7 mouse cellular contexts compared by ENCODE assay signal in the genomic region with DNA sequence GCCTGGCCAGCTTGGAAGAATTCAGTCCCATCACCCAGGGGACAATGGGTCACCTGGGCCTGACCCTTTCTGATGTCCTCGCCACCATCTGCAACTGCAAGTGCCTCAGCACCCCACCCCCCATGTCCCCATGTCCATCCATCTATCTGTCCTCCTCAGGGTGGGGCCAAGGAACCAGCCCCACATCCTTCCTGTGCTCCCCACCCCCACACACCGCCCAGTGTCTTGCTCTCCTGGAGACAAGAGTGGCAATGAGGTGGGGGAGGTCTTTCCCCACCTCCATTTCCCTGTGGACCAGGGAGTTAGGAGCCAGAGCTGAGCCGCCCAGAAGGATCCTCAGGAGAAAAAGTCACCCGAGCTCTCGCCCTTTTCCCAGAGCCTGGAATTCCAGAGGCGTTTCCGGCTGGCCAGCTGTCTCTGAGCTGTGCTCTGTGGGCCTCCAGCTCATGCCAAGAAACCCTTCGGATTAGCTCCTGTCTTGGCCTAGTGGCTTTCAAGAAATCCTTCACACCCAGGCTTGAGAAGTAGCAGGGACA. TPM values are rescaled to one million over a fixed set of nuclear protein-coding genes. Genes with fewer than 3 reads are reported as not detected.
DNase-seq lines count a peak whose midpoint lies in the region; ATAC-seq and TF ChIP-seq lines count a peak whose summit lies in the region.

No protein-coding gene starts in this region.

- H3K27me3 ChIP-seq in forebrain, embryonic 16.5 days (replicated peaks; ENCODE audit: control insufficient read depth, insufficient read depth, low read length), result peaks cover 2% of the 10 kb centered on the region; the same call in 1 of the 2 replicates
- no peaks in the 10 kb centered on the region for H3K27me3 ChIP-seq in hindbrain, embryonic 15.5 days
- H3K27me3 ChIP-seq in liver, embryonic 12.5 days (replicated peaks), result peaks cover 27% of the 10 kb centered on the region
- H3K27me3 ChIP-seq in neural tube, embryonic 15.5 days (replicated peaks), result peaks cover 3% of the 10 kb centered on the region; the same call in 1 of the 2 replicates

- peak overlapping the region; percentile 70; the same call in 1 of the 2 replicates for H3K27ac ChIP-seq in cortical plate, adult 2 months (ENCODE audit: insufficient read depth, low read length)
- peak overlapping the region; percentile 37; the same call in 1 of the 2 replicates for H3K27ac ChIP-seq in forebrain, embryonic 16.5 days (ENCODE audit: low read length)
- peak overlapping the region; percentile 78 for H3K27ac ChIP-seq in hindbrain, embryonic 15.5 days (replicated peaks)
- H3K27ac ChIP-seq in liver, embryonic 12.5 days, result peak overlapping the region; percentile 80
- H3K27ac ChIP-seq in neural tube, embryonic 15.5 days (replicated peaks), result peak overlapping the region; percentile 77

- no peak for TF ChIP-seq CTCF in cortical plate, adult 2 months (IDR thresholded peaks at IDR 0.05; ENCODE audit: extremely low read depth, insufficient read depth, low read length)

- DNase-seq in cerebellum, adult 11-12 months, result no peak
- DNase-seq in layer of hippocampus, postnatal 10 days (ENCODE audit: low spot score in 2 of 2), result no peak

- H3K9ac ChIP-seq in forebrain, embryonic 16.5 days (replicated peaks; ENCODE audit: low read depth, low read length), result no peak overlapping the region
- H3K9ac ChIP-seq in hindbrain, embryonic 15.5 days, result no peak overlapping the region
- 0 out of 2 replicates have a peak overlapping the region, but pooled peaks have one; percentile 9 for H3K9ac ChIP-seq in liver, embryonic 12.5 days
- no peak overlapping the region for H3K9ac ChIP-seq in neural tube, embryonic 15.5 days (replicated peaks)

- no peak for TF ChIP-seq POLR2A in cortical plate, adult 2 months (IDR thresholded peaks at IDR 0.05; ENCODE audit: extremely low read depth, insufficient read depth, low read length)

- H3K4me1 ChIP-seq in cortical plate, adult 2 months (ENCODE audit: control insufficient read depth, insufficient read depth, low read length), result 0 out of 2 replicates have a peak, but pooled peaks cover 2% of the 10 kb centered on the region
- peaks cover 37% of the 10 kb centered on the region for H3K4me1 ChIP-seq in forebrain, embryonic 16.5 days (replicated peaks; ENCODE audit: control insufficient read depth, insufficient read depth, low read length)
- H3K4me1 ChIP-seq in hindbrain, embryonic 15.5 days (replicated peaks), result peaks cover 61% of the 10 kb centered on the region
- peaks cover 70% of the 10 kb centered on the region for H3K4me1 ChIP-seq in liver, embryonic 12.5 days
- peaks cover 57% of the 10 kb centered on the region for H3K4me1 ChIP-seq in neural tube, embryonic 15.5 days

- no peak overlapping the region for H3K4me3 ChIP-seq in cortical plate, adult 2 months (ENCODE audit: insufficient read depth, low read length)
- H3K4me3 ChIP-seq in forebrain, embryonic 16.5 days (replicated peaks; ENCODE audit: low read length), result no peak overlapping the region
- no peak overlapping the region for H3K4me3 ChIP-seq in hindbrain, embryonic 15.5 days
- H3K4me3 ChIP-seq in liver, embryonic 12.5 days, result no peak overlapping the region
- no peak overlapping the region for H3K4me3 ChIP-seq in neural tube, embryonic 15.5 days (replicated peaks)

- no peaks in the 10 kb centered on the region for H3K36me3 ChIP-seq in forebrain, embryonic 16.5 days (ENCODE audit: control insufficient read depth, insufficient read depth)
- no peaks in the 10 kb centered on the region for H3K36me3 ChIP-seq in hindbrain, embryonic 15.5 days
- no peaks in the 10 kb centered on the region for H3K36me3 ChIP-seq in liver, embryonic 12.5 days
- H3K36me3 ChIP-seq in neural tube, embryonic 15.5 days, result no peaks in the 10 kb centered on the region

- no peak for ATAC-seq in forebrain, embryonic 16.5 days
- no peak for ATAC-seq in hindbrain, embryonic 15.5 days (ENCODE audit: low FRiP score, low read depth)
- no peak for ATAC-seq in liver, embryonic 12.5 days
- no peak for ATAC-seq in neural tube, embryonic 15.5 days (ENCODE audit: low FRiP score)

- WGBS in forebrain, embryonic 16.5 days, result 47% methylated on average over 8 of the region's 8 CpGs
- WGBS in hindbrain, embryonic 15.5 days, result 34% methylated on average over 8 of the region's 8 CpGs
- WGBS in liver, embryonic 12.5 days (ENCODE audit: insufficient replicate concordance), result 43% methylated on average over 8 of the region's 8 CpGs
- 38% methylated on average over 8 of the region's 8 CpGs for WGBS in neural tube, embryonic 15.5 days

- H3K9me3 ChIP-seq in forebrain, embryonic 16.5 days (ENCODE audit: control insufficient read depth, low read length), result no peaks in the 10 kb centered on the region
- no peaks in the 10 kb centered on the region for H3K9me3 ChIP-seq in hindbrain, embryonic 15.5 days
- no peaks in the 10 kb centered on the region for H3K9me3 ChIP-seq in liver, embryonic 12.5 days (replicated peaks)
- no peaks in the 10 kb centered on the region for H3K9me3 ChIP-seq in neural tube, embryonic 15.5 days (replicated peaks)

- no peak overlapping the region for H3K4me2 ChIP-seq in forebrain, embryonic 16.5 days (ENCODE audit: low read length)
- no peak overlapping the region for H3K4me2 ChIP-seq in hindbrain, embryonic 15.5 days
- H3K4me2 ChIP-seq in liver, embryonic 12.5 days, result no peak overlapping the region
- no peak overlapping the region for H3K4me2 ChIP-seq in neural tube, embryonic 15.5 days

RNA-seq across cellular contexts. Expression of a gene that starts 6.3 kb away (rescaled TPM):
- 23.3 and 28.1 TPM in 2 replicates for polyA plus RNA-seq in cortical plate, adult 2 months (2012; rRNA removed)
- polyA plus RNA-seq in forebrain, embryonic 16.5 days (2015; fragmentation: Nextera tagmentation; extraction: Ambion mirVana), result 9.7 and 11.0 TPM in 2 replicates
- 14.7 and 15.5 TPM in 2 replicates for polyA plus RNA-seq in hindbrain, embryonic 15.5 days (2015; fragmentation: Nextera tagmentation; extraction: Ambion mirVana)
- 17.6 and 18.1 TPM in 2 replicates for polyA plus RNA-seq in liver, embryonic 12.5 days (2016; fragmentation: Nextera tagmentation; extraction: Ambion mirVana)
- polyA plus RNA-seq in neural tube, embryonic 15.5 days (2015; fragmentation: Nextera tagmentation; extraction: Ambion mirVana), result 12.0 and 16.2 TPM in 2 replicates
- total RNA-seq in layer of hippocampus, postnatal 10 days (2021), result 1 to 10 TPM; 7.6 to 8.5 TPM

RNA-seq across cellular contexts. Expression of a gene that starts 19.2 kb away (rescaled TPM):
- polyA plus RNA-seq in cortical plate, adult 2 months (2012; rRNA removed), result 0.34 and 0.35 TPM in 2 replicates
- polyA plus RNA-seq in forebrain, embryonic 16.5 days (2015; fragmentation: Nextera tagmentation; extraction: Ambion mirVana), result not detected in 2 replicates
- 0.68 TPM in 1 of 2 replicates, not detected in the other for polyA plus RNA-seq in hindbrain, embryonic 15.5 days (2015; fragmentation: Nextera tagmentation; extraction: Ambion mirVana)
- 7.0 and 9.5 TPM in 2 replicates for polyA plus RNA-seq in liver, embryonic 12.5 days (2016; fragmentation: Nextera tagmentation; extraction: Ambion mirVana)
- polyA plus RNA-seq in neural tube, embryonic 15.5 days (2015; fragmentation: Nextera tagmentation; extraction: Ambion mirVana), result 26.1 TPM in 1 of 2 replicates, not detected in the other
- not detected for total RNA-seq in layer of hippocampus, postnatal 10 days (2021)

RNA-seq across cellular contexts. Expression of a gene that starts 33.3 kb away (rescaled TPM):
- 4.7 and 5.2 TPM in 2 replicates for polyA plus RNA-seq in cortical plate, adult 2 months (2012; rRNA removed)
- 1.3 and 1.4 TPM in 2 replicates for polyA plus RNA-seq in forebrain, embryonic 16.5 days (2015; fragmentation: Nextera tagmentation; extraction: Ambion mirVana)
- polyA plus RNA-seq in hindbrain, embryonic 15.5 days (2015; fragmentation: Nextera tagmentation; extraction: Ambion mirVana), result 2.4 and 2.6 TPM in 2 replicates
- polyA plus RNA-seq in liver, embryonic 12.5 days (2016; fragmentation: Nextera tagmentation; extraction: Ambion mirVana), result 2.3 and 2.5 TPM in 2 replicates
- polyA plus RNA-seq in neural tube, embryonic 15.5 days (2015; fragmentation: Nextera tagmentation; extraction: Ambion mirVana), result 1.9 and 3.7 TPM in 2 replicates
- 1 to 10 TPM; 5.8 to 6.0 TPM for total RNA-seq in layer of hippocampus, postnatal 10 days (2021)

RNA-seq across cellular contexts. Expression of a gene that starts 40.8 kb away (rescaled TPM):
- polyA plus RNA-seq in cortical plate, adult 2 months (2012; rRNA removed), result 72.6 and 73.0 TPM in 2 replicates
- 61.3 and 67.4 TPM in 2 replicates for polyA plus RNA-seq in forebrain, embryonic 16.5 days (2015; fragmentation: Nextera tagmentation; extraction: Ambion mirVana)
- 44.7 and 51.9 TPM in 2 replicates for polyA plus RNA-seq in hindbrain, embryonic 15.5 days (2015; fragmentation: Nextera tagmentation; extraction: Ambion mirVana)
- 32.2 and 33.5 TPM in 2 replicates for polyA plus RNA-seq in liver, embryonic 12.5 days (2016; fragmentation: Nextera tagmentation; extraction: Ambion mirVana)
- polyA plus RNA-seq in neural tube, embryonic 15.5 days (2015; fragmentation: Nextera tagmentation; extraction: Ambion mirVana), result 42.6 and 44.1 TPM in 2 replicates
- total RNA-seq in layer of hippocampus, postnatal 10 days (2021), result 10 to 100 TPM; 56.8 to 58.0 TPM
